Mouse (Mus musculus): Measurements from ENCODE around the gene Rpl34. TPM values are rescaled to one million over a fixed set of nuclear protein-coding genes. Genes with fewer than 3 reads are reported as not detected.

Rpl34 gene
- 1,114 and 1,261 TPM in 2 replicates for polyA plus RNA-seq (2012; ENCODE audit: insufficient read depth, insufficient read length, missing spikeins)

DNA sequence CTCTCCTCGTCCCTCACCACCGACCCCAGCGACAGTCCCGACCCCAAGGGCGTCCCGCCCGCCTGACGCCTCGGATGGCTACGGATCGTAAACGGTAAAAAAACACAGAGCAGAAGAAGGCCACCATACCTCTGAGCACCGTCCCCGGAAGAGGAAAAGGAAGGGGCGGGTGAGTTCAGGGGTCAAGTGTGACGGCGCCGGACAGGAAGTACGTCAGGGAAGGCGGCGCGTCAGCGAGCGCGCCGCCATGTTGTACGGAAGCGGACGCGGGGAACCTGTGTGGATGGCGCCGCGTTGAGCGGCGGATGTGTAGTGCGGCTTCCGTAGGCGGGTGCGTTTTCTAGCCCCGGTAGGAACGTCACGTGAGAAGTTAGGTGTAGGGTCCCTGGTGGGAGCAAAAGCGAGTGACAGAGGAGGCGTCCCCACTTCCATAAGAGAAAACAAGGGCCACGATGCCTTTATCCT, at the start of gene Rpl34:
Gene Rpl34 (minus strand): TSS at position 210 of the 465 bp plus-strand sequence.
- Histone ChIP-seq H3K4me3 (ENCODE audit: insufficient read depth, low read length) (peak within 1 kb of the TSS; percentile 82), H3K4me1 (ENCODE audit: control insufficient read depth, insufficient read depth, low read length) (peaks cover 14% of the 10 kb centered on the region), H3K27ac (ENCODE audit: insufficient read depth, low read depth, low read length) (peak within 1 kb of the TSS; percentile 42)
- TF ChIP-seq CTCF (IDR thresholded peaks at IDR 0.05; ENCODE audit: low read depth, low read length) (no peak), POLR2A (IDR thresholded peaks at IDR 0.05; ENCODE audit: borderline replicate concordance, low read depth, low read length) (no peak; the same call in 1 of the 2 replicates)

DNA sequence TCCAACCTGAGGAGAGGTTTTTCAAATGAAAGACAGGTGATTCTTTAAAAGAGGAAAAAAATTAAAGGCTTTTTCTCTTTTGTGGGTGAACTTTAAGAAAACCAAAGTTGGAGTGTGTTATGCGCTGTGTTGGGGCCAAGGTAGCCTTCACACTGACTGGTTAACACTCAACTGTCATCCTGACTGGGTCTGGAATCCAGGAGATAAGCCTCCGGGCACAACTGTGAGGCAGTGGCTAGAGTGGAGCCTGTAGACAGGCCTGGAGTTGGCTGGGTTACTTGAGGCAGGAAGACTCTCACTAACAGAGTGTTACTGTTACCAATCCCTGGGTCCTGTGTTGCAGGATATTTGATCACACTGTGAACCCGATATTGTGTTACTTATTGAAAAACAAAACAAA, 38.0 kb upstream of the Rpl34 start:
- TF ChIP-seq POLR2A (IDR thresholded peaks at IDR 0.05; ENCODE audit: borderline replicate concordance, low read depth, low read length) (no peak), CTCF (IDR thresholded peaks at IDR 0.05; ENCODE audit: low read depth, low read length) (no peak)
- Histone ChIP-seq H3K4me1 (ENCODE audit: control insufficient read depth, insufficient read depth, low read length) (no peaks in the 10 kb centered on the region), H3K4me3 (ENCODE audit: insufficient read depth, low read length) (no peak overlapping the region), H3K27ac (ENCODE audit: insufficient read depth, low read depth, low read length) (no peak overlapping the region)

DNA sequence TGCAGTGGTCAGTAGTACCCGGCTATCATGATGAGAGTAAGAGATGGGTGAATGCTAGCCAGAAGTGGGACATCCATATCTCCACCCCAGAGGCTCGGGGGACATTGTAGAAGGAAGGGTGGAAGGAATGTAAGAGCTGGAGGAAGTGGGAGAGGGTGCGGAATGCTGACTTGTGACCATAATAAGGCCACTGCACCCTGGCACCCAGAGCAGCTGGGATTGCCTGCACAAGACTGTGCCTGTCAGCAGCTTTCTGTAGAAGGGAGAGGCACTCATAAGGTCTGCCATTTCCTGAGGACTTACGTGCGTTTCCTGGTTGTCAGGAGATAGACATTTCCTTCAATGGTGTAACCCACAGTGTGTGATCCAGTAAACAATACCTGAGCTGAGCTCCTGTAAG, 33.9 kb upstream of the Rpl34 start:
- Histone ChIP-seq H3K4me3 (ENCODE audit: insufficient read depth, low read length) (no peak overlapping the region), H3K27ac (ENCODE audit: insufficient read depth, low read depth, low read length) (no peak overlapping the region), H3K4me1 (ENCODE audit: control insufficient read depth, insufficient read depth, low read length) (no peaks in the 10 kb centered on the region)
- TF ChIP-seq POLR2A (IDR thresholded peaks at IDR 0.05; ENCODE audit: borderline replicate concordance, low read depth, low read length), result no peak
- no peak for TF ChIP-seq CTCF (IDR thresholded peaks at IDR 0.05; ENCODE audit: low read depth, low read length)

DNA sequence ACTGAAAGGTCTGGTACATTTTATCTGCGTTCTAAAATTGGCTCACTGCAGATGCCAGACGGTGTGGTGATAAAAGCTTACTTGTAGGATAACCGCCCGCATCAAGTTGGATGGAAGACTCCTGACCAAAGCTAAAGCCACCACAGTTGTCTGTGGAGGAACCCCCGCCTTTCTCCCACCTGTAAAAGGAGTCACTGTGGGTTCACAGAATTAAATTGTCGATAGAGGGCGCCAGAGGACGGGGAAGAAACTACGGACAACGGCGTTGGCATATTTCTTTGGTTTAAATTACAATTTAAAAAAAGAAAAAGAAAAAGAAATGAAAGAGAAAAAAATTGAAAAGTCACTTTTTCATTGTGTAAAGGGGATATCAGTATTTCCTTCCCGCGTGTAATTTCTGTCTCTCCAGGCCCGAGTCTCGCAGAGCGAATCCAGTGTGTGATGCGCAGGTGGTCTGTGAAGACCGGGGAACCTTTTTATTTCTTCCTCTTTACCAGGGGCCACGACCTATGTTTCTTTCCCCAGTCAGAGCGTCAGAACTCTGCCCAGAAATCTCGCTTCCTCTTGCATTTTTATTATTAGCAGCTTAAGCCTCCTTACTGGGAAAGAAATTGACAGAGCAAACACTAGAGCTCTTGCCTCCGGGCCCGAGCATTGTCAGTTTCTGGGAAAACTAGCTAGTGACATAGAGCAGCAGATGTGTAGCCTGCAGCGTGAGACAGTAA, 30.7 kb upstream of the Rpl34 start:
- Histone ChIP-seq H3K4me3 (ENCODE audit: insufficient read depth, low read length) (no peak overlapping the region), H3K4me1 (ENCODE audit: control insufficient read depth, insufficient read depth, low read length) (no peaks in the 10 kb centered on the region), H3K27ac (ENCODE audit: insufficient read depth, low read depth, low read length) (no peak overlapping the region)
- TF ChIP-seq CTCF (IDR thresholded peaks at IDR 0.05; ENCODE audit: low read depth, low read length), result peak; percentile 66
- no peak for TF ChIP-seq POLR2A (IDR thresholded peaks at IDR 0.05; ENCODE audit: borderline replicate concordance, low read depth, low read length)

DNA sequence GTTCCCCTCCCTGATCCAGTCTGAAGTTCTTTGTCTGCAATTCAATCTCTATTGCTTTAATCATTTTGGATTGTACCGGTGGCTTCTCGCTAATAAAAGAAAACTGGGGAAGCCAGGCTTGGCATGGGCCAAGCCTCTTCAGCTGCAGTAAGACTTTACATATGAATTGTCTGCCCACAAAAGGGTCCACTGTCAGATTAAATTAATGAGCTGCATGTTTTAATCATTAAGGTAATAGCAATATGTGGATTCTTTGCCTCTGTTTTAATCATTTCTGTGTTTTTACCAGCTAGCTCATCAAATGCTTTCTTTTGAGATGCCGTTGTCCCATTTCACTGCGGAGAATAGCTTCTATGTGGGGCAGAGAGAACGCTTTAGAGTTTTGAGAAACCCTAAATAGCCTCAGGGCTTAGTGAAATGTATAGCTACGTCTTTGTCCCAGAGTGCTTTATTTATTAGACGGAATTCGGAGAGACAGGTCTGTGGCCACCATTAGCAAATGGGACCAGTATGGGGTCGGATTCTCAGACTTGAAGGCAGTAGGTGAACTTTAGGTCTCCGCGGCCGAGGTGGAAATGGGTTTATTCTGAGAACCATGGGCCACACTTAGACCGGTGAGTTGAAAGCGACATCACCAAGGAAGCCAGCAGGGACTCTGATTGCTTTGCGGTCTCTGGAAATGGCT, 28.1 kb upstream of the Rpl34 start:
- Histone ChIP-seq H3K4me3 (ENCODE audit: insufficient read depth, low read length) (no peak overlapping the region), H3K27ac (ENCODE audit: insufficient read depth, low read depth, low read length) (no peak overlapping the region), H3K4me1 (ENCODE audit: control insufficient read depth, insufficient read depth, low read length) (no peaks in the 10 kb centered on the region)
- TF ChIP-seq POLR2A (IDR thresholded peaks at IDR 0.05; ENCODE audit: borderline replicate concordance, low read depth, low read length), result no peak
- no peak for TF ChIP-seq CTCF (IDR thresholded peaks at IDR 0.05; ENCODE audit: low read depth, low read length)

DNA sequence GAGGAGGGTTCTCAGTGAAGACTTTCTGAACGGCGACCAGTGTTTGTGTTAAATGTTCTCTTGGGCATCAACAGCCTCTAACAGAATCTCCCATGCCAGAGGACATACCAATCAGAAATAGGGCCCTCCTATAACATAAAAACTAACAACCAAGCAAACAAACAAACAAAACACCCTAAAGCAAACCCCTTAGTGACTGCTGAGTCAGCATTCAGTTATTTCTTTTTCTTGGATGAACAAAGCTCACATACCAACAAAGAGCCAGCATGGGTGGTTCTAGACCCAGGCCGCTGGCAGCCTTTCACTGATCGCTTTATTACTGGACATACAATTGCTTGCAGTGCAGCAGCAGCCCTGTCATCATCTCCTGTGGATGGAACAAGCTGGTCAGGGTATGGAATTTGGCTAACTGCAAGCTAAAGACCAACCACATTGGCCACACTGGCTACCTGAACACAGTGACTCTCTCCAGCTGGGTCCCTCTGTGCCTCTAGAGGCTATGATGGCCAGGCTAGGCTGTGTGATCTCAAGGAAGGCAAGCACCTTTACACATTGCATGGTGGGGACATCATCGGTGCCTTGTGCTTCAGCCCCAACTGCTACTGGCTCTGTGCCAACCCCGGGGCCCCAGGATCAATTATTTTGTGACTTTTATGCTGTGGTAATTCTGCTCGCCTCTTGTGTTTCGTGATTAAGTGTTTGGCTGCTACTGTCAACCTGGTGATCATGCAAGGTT, 27.1 kb upstream of the Rpl34 start:
- H3K4me3 ChIP-seq (ENCODE audit: insufficient read depth, low read length), result no peak overlapping the region
- no peaks in the 10 kb centered on the region for H3K4me1 ChIP-seq (ENCODE audit: control insufficient read depth, insufficient read depth, low read length)
- TF ChIP-seq CTCF (IDR thresholded peaks at IDR 0.05; ENCODE audit: low read depth, low read length) (no peak), POLR2A (IDR thresholded peaks at IDR 0.05; ENCODE audit: borderline replicate concordance, low read depth, low read length) (no peak)
- H3K27ac ChIP-seq (ENCODE audit: insufficient read depth, low read depth, low read length), result no peak overlapping the region

DNA sequence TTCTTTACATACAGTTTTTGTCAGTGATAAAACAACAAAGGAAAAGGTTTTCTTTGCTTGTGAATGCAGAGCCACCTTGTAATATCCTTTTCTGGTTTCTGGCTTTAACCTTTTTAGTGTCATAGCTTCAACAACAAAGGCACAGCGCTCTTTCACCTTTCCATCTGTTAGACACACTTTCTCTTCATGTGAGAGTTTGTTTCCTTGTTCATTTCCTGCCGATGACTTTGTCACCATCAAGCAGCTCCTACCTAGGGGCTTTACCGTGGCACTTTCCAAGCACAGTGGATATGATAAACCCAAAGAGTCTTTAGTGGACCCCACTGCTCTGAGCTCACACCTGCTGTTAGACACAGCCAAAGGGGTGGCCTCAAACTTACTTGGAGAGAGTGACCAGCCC, 19.0 kb upstream of the Rpl34 start:
- no peak for TF ChIP-seq POLR2A (IDR thresholded peaks at IDR 0.05; ENCODE audit: borderline replicate concordance, low read depth, low read length)
- no peak for TF ChIP-seq CTCF (IDR thresholded peaks at IDR 0.05; ENCODE audit: low read depth, low read length)
- no peak overlapping the region for H3K27ac ChIP-seq (ENCODE audit: insufficient read depth, low read depth, low read length)
- no peak overlapping the region for H3K4me3 ChIP-seq (ENCODE audit: insufficient read depth, low read length)
- H3K4me1 ChIP-seq (ENCODE audit: control insufficient read depth, insufficient read depth, low read length), result no peaks in the 10 kb centered on the region

DNA sequence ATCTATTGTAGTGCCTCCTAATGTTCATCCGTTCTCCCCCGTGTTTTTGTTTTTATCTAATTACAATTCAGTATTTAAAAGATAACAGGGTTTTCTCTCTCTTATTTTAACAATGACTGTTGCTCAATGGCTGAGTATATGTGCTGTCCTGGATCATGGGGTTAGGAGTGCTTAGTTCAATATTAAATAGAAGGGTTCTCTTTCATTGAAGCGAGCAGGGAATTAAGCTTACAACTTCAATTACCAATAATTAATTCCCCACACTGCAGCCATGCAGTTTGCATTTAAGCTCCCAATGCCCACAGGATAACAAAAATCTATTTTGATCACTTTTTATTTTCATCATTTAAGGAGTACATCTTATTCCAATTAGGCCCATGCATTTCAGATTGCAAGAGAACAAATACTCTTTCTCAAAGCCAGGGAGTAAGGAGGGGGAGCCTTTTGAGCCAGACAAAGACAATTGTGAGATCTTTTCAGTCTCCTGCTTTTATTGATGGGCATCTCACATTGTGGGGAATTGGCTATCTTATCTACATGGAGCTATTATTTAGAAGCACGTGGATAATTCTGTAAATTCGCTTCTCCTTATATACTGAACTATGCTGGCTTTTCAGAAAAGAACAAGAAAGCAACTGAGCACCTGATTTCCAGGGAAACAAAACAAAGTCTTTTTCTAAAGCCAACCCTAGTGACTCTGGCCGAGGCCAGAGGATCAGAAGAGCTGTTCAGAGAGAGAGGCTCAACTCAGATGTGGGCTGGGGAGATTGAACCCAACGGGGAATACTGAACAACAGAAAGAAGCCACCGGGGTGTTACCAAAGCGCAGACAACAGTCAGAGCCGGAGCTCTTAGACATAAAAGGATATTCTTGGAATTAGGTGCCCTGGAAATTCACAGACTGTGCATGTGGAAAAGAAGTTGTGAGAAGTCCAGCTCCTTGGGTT, 16.7 kb upstream of the Rpl34 start:
- no peaks in the 10 kb centered on the region for H3K4me1 ChIP-seq (ENCODE audit: control insufficient read depth, insufficient read depth, low read length)
- TF ChIP-seq CTCF (IDR thresholded peaks at IDR 0.05; ENCODE audit: low read depth, low read length) (no peak), POLR2A (IDR thresholded peaks at IDR 0.05; ENCODE audit: borderline replicate concordance, low read depth, low read length) (no peak)

More for the DNA sequence above, 16.7 kb upstream of the Rpl34 start:
- H3K4me3 ChIP-seq (ENCODE audit: insufficient read depth, low read length), result no peak overlapping the region
- no peak overlapping the region for H3K27ac ChIP-seq (ENCODE audit: insufficient read depth, low read depth, low read length)

All from bone marrow macrophage, adult 2 months (primary cell).